Mouse (Mus musculus) naive thymus-derived CD4-positive, alpha-beta T cell, adult 2 months (primary cell): Measurements from ENCODE around the gene Cep68.
"Not testable (repeated sequence)": the region's sequence is repeated elsewhere in the genome, so short reads cannot be mapped to it uniquely, and the experiment has no call there.

ENCODE experiments used
- DNase-seq: peaks from one replicate; pipeline ENCODE4 v3.0.0-alpha.2; 2011; ENCODE audit warnings: low read depth

Cep68 gene

GRCm38 (mm10) chr11:20242366-20243056, 6.7 kb downstream of the Cep68 start:
- no peak for DNase-seq

GRCm38 (mm10) chr11:20241311-20241710, 7.9 kb downstream of the Cep68 start:
- no peak for DNase-seq

DNA sequence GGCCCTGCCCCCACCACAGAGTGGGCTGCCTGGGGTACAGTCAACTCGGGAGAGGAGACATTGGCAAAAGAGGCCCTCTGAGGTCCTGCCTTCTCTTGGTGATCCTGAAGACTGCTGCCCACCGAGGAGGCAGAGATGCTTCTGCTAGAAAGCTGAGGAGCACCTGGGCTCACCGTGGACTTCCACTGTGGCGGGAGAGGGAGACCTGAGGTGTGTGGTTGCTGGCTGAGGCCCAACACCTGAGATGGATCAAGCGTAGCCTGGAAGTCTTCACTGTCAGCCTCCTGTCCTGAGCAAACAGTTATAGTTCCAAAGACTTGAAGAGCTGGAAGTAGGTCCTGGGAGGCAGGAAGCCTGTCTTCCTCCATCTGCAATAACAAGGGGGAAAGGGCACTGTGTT, 8.9 kb downstream of the Cep68 start:
- no peak for DNase-seq

DNA sequence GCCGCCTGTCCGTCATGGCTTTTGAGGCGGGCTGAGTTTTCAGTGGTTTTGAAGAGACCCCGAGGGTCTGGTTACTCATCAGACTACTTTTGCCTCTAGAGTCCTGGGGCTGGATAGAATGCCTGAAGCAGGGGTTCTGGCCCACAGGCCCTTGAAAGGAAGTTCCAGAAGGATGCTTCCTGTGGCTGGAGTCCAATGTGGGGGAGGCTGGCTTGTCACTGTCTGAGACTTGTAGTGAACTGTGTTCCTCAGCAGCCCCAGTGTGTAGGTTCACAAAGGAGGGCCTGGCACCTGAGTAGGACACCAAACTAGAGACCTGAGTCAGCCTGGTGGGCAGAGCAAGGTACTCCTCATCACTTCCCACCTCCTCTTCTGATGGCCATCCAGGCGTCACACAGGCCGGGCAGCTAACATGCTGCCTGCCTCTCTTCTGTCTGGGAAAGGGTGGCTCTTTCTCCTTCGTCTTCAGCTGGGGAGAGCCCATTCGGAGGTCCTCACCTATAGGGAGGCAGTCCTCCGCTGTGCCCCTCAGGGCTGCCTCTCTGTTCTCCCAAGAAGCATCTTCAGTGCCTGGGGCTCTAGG, 9.9 kb downstream of the Cep68 start:
- DNase-seq = no peak

- no peak for DNase-seq
These were observed 11.3 kb downstream of the Cep68 start for GRCm38 (mm10) chr11:20237976-20238375.

DNA sequence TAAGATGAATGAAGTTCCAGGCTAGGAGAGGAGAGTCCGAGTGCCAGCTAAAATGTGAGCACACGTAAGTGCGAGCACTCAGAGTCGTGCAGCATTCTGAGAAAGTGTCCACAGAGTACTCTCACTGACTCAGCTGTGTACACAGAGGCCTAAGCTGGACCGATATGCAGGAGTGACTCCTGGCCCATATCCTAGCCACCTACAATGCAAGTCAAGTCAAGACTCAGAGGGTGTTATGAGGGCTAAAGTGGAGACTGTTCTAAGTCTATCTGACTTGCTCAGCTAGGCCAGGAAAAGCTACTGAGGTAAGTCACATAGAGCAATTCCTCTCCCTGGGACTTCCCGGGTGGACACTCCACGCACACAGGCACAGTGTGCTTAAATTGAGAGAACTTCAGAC, 12.2 kb downstream of the Cep68 start:
- no peak for DNase-seq

DNA sequence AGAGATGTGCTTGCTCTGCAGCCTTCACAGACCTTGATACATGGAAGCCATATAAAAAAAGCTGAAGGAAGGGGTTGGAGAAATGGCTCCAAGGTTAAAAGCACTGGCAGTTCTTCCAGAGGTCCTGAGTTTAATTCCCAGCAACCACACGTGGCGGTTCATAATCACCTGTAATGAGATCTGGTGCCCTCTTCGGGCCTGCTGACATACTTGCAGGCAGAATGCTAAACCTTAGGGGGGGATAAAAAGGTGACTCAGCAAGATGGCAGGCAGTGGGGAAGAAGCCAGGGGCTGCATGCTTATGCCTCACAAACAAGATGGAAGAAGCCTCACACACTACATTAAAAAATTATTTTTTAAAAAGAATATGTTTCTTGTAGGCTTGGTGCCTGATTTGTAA, 15.0 kb downstream of the Cep68 start:
- DNase-seq = no peak

DNA sequence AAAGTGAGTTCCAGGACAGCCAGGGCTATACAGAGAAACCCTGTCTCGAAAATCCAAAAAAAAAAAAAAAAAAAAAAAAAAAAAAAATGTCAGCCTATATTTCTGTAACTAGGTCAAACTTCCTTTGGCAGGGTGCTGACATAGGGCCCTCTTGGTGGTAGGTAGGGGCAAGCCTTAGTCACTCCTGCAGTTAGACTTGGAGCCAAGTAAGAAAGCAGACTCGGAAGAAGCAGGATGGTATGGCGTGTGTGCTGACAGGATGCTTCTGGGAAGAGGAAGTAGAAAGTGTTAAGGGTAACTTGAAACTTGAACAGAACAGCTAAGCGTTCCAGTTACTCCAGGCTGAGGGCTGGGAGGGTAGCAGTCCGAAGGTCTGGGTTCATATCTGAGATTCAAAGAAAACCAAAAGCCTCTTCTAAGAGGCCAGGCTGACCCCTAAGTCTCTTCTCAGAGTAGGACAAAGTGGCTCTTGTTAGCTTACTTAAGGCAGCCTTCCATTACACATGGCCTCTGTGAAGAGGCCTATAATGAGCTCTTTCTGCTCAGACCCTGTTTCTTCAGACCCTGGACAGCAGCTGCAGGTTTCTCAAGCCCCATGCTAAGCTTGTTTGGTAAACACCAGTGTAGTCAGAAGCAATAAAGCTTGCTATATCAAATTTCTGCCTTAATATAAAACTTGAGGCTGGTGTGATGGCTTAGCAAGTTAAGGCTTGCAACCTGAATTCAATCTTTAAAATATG, 17.0 kb downstream of the Cep68 start:
- DNase-seq = no peak

DNA sequence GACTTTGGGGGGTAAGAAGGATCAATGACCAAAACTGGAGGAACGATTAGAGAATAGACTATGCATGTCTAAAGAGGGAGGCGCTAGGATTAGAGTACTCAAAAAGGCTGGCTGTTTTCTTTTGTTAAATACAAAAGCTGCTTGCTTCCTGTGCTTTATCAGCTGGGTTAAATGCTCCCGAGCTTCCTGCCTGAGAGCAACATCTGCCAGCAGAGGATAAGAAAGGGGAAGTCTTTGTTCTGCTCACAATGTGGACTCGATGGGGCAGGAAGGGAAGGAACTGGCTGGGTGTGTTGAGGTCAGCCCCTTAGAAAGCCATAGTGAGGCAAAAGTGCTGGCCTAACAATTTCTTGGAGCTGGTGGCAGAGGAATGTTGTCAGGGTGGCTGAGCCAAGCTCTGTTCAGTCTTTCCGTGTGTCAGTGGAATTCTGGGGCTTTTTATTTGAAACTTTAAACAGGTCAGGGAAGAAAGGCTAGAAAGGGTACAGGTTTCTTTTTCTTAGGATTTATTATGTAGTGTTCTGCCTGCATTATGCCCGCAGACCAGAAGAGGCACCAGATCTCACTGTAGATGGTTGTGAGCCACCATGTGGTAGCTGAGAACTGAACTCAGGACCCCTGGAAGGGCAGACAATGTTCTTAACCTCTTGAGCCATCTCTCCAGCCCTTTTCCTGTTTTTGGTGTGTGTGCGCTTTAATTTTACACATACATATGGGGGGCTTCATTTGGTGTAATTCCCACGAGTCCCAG, 17.9 kb downstream of the Cep68 start:
- no peak for DNase-seq

DNA sequence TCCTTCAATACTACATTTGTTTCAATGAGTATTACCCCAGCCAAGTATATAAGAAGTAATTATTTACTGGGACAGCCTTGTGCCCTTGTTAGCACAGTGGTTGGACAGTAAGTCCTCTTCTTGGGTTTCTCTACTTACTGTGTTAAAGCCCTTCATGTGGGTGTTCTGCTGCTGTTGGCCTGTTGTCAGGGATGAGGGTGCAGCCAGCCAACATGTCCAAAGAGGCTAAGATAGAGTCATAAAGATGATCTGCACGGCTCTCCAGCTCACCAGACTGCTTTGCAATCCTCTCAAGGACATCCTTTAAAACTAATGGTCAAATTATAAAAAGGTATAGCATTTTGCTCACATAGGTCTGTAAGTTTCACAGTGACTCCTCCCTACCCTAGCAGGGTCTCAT, 18.9 kb downstream of the Cep68 start:
- no peak for DNase-seq

DNA sequence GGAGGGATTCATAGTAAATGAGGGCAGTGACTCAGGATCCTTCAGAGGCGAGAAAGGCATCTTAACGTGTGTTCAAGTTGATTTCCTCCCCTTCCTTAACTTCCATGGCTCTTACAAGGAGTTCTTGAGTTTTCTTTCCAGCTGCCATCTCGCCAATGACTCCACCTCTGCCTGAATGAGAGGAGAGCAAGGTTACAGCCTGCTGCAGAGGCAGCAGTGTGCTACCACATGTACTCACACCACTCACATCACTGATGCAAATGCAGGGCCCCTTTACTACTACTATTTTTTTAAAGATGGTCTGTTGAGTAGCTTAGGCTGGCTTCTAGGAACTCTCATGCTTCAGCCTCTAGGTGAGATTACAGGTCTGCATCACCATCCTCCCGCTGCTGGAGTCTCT, 19.9 kb downstream of the Cep68 start:
- no peak for DNase-seq

- no peak for DNase-seq
These were observed 20.6 kb downstream of the Cep68 start for GRCm38 (mm10) chr11:20228666-20229065.

DNA sequence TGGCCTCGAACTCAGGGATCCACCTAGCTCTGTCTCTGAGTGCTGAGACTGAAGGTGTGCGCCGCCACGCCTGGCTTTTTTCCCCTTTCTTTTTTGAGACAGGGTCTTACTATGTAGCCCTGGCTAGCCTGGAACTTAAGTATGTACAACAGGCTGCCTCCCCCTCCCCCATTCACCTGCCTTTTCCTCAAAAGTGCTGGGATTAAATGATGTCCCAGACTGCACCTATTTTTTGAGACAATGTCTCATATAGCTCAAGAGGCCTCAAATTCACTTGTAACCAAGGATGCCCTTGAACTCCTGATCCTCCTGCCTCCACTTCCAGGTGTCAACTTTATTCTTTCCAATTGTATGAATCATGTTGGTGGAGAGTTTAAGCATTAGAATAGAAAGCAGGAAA, 23.3 kb downstream of the Cep68 start:
- DNase-seq = no peak

- no peak for DNase-seq
These were observed 25.0 kb downstream of the Cep68 start for GRCm38 (mm10) chr11:20224196-20224595.

GRCm38 (mm10) chr11:20221671-20222070, 27.6 kb downstream of the Cep68 start:
- DNase-seq = not testable (repeated sequence)

GRCm38 (mm10) chr11:20217227-20217626, 32.0 kb downstream of the Cep68 start:
- DNase-seq = no peak

DNA sequence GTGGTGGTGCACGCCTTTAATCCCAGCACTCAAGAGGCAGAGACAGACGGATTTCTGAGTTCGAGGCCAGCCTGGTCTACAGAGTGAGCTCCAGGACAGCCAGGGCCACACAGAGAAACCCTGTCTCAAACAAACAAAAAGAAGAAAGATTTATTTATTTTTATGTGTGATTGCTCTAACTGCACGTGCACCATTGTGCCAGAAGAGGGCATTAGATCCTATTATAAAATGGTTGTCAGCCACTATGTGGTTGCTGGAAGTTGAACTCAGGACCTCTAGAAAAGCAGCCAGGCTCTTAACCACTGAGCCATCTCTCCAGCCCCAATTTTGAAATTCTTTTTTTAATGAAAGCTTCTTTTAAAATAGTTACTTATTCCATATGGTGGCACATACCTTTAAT, 32.8 kb downstream of the Cep68 start:
- DNase-seq = peak; percentile 54

DNA sequence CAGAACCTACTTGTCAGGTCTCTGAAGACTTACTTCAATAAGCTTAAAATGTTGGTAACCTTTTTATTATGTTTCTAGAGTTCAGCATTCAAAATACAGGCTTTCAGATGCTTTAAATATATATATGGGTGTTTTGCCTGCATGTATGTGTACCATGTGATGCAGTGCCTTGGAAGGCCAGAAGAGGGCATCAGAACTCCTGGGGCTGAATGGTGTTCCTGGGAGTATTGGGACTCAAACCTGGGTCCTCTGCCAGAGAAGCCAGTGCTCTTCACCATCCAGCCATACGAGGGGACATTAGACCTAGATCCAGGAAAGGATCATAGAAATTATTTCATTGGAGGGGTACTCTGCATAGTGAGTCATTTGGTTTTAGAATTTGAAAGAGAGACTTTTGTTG, 34.5 kb downstream of the Cep68 start:
- DNase-seq = peak; percentile 50

GRCm38 (mm10) chr11:20211838-20212237, 37.4 kb downstream of the Cep68 start:
- DNase-seq = no peak

- no peak for DNase-seq
These were observed 41.6 kb downstream of the Cep68 start for GRCm38 (mm10) chr11:20207589-20207988.

DNA sequence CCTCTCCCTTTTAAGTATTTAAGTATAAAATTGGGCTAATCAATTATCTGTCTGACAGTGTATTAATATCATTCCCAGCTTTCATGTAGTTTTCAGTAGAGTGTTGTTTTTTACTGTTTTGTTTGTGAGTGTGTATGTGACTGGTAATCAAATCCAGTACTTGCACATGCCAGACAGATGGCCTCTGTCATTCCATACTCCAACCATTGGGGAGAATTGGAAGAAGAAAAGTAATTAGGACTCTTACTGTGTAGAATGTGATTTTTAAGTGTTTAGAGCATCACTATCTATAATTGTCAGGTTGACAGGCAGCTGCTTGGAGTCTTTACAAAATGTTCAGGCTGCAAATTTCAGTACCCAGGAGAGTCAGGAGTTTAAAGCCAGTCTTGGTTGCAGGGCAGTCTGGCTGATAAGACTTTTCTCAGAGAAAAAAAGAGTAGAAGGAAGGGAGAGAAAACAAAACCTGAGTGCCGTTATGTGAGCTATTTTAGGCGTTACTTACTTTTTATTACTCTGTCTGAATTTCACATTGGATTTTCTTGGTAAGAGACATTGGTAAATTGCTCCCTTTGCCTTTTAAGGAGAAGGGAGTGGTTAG, 42.5 kb downstream of the Cep68 start:
- DNase-seq = no peak

GRCm38 (mm10) chr11:20205538-20205937, 43.7 kb downstream of the Cep68 start:
- DNase-seq = no peak
